Mouse (Mus musculus) granulocyte monocyte progenitor cell, adult 5-6 weeks (primary cell): ENCODE results near the gene Ppp2r5b. TPM values are rescaled to one million over a fixed set of nuclear protein-coding genes. Genes with fewer than 3 reads are reported as not detected.
A peak's percentile ranks its signal among the peaks of the same experiment; 100 is the strongest.

ENCODE experiments used
- ATAC-seq: replicated peaks from 2 replicates; pipeline ENCODE4 v1.8.0; 2016; ENCODE audit warnings: mild to moderate bottlenecking, moderate TSS enrichment, inconsistent platforms; ENCODE audit not compliant: poor library complexity, severe bottlenecking
- total RNA-seq, 2 experiments: library from RNA; stranded (forward) in 1 of 2; stranded (reverse) in 1 of 2; fragments of 200-712, 200-1000 nt in 1 of 2; fragments of >200 nt in 1 of 2; fragmentation: Nextera tagmentation in 1 of 2; gene quantifications; 2 replicates each; pipeline ENCODE4 v1.2.3; 2014 to 2017

Ppp2r5b gene
- total RNA-seq, 2 experiments from 2014 or later = 3.1 to 3.7 TPM

GRCm38 (mm10) chr19:6240136-6240535 lies 4.5 kb upstream of the Ppp2r5b start:
- no peak for ATAC-seq

GRCm38 (mm10) chr19:6238740-6239139 lies 3.1 kb upstream of the Ppp2r5b start:
- ATAC-seq = no peak

DNA sequence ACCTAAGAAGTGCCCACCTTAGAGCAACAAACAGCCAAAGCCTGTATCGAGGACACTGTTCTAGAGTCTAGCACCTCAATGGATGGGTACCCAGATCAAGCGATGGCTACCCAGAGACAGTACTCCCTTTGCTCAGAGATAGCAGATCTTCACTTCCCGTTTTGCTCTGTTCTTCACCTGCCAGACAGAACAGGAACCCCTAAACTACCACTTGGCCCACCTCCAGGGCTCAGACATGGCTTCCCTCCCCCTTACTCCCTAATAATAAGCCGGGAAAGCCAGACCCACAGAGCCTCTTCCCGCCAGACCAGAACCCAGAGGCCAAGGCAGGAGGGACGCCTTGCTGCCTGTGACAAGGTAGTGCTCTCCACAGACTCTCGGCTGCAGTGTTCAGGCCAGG lies 1.2 kb upstream of the Ppp2r5b start:
- no peak for ATAC-seq

DNA sequence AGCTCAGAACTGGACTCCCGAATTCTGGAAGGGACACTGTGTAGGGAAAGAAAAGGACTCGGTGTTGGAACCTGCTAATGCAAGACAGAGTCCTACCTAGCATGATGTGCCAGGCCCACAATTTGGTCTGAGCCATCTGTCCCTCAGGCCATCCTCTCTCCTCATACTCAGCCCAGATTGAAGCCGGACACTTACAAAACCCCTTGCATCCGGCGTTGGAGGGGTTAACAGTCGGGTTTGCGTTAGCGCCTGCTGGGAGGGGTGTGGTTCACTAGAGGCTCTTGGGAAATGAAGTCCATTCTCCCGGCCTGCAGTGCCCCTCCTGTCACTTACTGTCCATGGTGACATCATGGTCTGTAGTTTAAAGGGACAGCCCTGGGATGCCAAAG lies 375 bp upstream of the Ppp2r5b start:
- ATAC-seq = peak; percentile 92

- ATAC-seq = no peak
Observed at GRCm38 (mm10) chr19:6234337-6235083, 1.2 kb downstream of the Ppp2r5b start.

- no peak for ATAC-seq
Observed at GRCm38 (mm10) chr19:6233647-6234046, 2.0 kb downstream of the Ppp2r5b start.

DNA sequence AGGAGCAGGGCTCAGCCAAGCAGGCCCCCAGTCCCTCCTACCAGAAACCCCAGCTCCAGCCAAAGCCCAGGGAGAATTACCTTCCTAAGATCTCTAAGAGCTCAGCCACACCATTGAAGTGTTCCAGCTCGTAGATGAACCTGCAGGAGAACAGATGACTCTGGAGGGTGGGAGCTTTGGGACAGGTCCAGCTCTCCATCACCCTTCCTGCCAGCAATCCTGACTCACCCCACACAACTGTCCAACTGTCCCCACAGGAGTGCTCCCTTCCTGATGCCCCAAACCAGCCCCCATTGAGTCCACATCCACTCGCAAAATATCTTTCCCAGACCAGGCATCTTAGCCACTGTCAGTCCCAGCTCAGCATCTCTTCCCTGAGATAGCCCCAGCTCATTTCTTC lies 4.6 kb downstream of the Ppp2r5b start:
- ATAC-seq = no peak

DNA sequence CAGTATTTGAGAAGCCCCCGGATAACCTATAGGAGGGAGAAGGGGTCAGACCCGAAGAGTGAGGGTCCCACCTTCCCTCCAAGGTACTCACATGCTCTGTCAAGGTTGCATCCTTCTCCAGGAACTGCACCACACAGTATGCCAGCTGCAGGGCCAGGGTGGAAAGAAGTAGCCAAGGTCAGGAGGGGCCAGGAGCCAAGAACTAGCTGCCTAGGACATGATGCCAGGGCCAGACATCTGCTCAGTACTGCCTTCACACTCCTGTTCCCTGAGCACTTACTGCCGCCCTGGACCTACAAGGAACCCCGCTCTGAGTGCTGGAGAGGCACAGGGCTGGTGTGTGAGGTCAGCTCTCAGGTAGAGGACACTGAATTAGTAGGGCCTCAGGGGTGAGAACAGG lies 5.3 kb downstream of the Ppp2r5b start:
- ATAC-seq = no peak

DNA sequence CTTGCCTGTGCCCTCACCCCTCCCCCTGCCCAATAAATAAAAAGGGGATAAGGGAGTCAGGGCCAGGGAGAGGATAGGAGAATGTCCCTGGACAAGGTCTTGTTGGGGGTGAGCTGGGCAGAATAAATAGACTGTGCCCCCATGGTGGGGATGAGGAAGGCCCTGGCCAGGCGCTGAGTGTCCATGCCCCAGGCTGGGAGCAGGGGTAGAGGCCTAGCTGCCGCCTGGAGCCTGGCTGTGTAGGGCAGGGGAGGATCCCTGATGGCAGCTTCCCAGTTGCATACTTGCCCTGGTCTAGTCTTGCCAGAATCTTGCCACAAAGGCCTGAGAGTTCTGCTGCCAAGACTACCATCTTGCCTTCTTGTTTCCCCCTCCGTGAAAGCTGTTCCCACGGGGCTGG lies 7.8 kb downstream of the Ppp2r5b start:
- no peak for ATAC-seq

- ATAC-seq = no peak
Observed at GRCm38 (mm10) chr19:6226763-6227162, 8.9 kb downstream of the Ppp2r5b start.

GRCm38 (mm10) chr19:6226135-6226534 lies 9.5 kb downstream of the Ppp2r5b start, which contains the start of gene Gpha2:
Gene Gpha2, plus strand, starts transcription at chr19:6226380.
- 0 out of 2 replicates have a peak, but pooled peaks have one; percentile 7 for ATAC-seq

DNA sequence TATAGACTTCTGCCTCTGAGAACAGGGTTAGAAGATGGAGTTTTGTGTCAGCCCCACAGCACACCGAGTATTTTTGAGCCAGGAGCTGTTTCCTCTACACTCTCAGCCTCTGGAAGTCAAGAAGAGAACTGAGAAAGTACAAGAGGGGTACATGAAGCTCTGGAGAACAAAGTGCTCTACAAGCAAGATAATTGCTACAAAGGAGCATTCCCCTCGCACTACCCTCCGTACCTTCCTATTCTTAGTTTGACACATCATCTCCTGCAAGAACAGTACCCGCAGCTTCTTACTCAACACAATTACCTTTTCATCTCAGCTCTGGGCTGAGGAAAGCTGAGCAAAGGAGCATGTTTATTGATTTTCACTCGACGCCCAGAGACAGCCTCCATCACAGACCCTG lies 17.1 kb downstream of the Ppp2r5b start:
- ATAC-seq = no peak

DNA sequence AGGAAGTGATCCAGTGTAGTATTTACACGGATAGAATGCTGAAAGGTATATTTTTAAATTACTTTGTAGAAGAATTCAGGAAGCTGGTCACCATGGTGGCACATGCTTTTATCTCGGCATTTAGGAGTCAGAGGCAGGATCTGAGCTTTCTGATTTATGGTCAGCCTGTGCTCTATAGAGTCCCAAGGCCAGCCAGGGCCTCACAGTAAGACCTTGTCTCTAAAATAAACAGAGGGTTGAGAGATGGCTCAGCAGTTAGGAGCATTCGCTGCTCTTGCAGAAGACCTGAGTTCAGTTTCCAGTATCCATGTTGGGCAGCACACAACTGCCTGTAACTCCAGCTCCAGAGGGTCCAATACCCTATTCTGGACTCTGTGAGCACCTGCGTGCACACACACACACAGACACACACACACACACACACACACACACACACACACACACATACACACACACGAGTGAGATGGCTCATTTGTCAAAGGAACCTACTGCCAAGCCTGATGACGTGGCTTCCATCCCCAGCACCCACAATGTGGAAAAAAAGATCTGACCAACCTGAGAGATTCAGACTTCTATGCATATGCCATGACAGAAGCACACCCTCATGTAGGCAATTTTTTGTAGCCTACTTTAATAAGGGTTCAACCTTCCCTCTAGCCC lies 19.5 kb downstream of the Ppp2r5b start:
- no peak for ATAC-seq

DNA sequence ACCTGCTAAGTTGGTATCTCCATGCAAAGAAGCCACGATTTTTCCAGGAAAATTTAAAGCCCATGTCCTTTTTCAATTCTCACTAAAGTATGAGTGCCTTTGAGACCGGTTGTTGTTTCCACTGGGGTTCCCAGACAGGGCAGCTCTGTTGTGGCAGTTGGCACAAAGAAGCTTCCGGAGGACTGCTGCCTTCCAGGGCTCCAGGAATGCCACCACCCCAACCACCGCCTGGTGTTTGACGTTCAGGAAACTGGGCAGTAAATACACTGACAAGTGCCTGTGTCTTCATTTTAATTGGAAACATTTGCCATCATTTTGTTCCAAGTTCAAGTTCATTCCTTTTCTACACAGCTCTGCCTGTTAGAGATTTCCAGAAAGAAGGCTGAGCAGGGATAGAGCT lies 29.0 kb downstream of the Ppp2r5b start:
- no peak for ATAC-seq

DNA sequence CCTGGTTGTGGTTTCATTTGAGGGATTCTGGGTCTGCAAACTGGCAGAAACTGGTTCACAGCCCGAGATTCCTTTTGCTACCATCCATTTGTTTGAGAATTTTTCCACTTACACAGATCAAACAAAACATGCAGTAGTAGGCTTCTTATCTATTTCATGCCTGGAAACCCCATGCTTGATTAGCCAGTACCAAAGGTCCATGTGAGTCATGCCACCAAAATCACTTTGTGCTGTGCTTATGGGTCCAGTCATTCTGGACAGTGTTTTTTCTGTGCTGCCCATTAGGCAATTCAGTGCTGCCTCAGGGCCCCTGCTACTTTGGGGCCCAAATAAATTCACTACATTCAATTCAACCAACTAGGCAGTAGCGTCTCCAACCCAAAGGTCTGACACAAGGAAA lies 31.4 kb downstream of the Ppp2r5b start:
- no peak for ATAC-seq

- no peak for ATAC-seq
Observed at GRCm38 (mm10) chr19:6184131-6184530, 51.5 kb downstream of the Ppp2r5b start, which contains the start of gene Majin. Gene Majin, plus strand, starts transcription at chr19:6184388.

DNA sequence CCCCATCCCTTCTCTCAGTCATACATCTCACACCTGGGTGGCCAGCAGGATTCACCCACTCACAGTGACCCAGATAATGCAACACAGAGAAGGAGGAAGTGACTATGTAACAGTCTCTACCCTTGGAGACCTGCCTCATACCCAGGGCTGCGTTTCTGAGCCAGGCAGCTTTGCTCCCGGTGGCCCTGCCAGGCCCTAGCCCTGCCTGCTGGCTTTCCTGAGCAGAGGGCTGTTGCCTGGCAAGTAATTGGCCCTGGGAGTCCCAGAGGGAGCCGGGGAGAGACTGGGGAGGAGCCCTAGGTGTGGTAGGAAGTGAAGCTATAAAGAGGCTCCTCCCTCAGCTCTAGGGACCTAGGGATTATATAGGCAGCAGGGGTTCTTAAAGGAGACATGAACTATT lies 53.1 kb downstream of the Ppp2r5b start:
- ATAC-seq = peak; percentile 42

GRCm38 (mm10) chr19:6181629-6182028 lies 54.0 kb downstream of the Ppp2r5b start:
- ATAC-seq = no peak

- ATAC-seq = no peak
Observed at GRCm38 (mm10) chr19:6178775-6179174, 56.9 kb downstream of the Ppp2r5b start.
